Mouse (Mus musculus): Measurements from ENCODE around the gene Polr1c. TPM values are rescaled to one million over a fixed set of nuclear protein-coding genes. Genes with fewer than 3 reads are reported as not detected.

Polr1c gene
- 121 and 127 TPM in 2 replicates for polyA plus RNA-seq (2014; fragmentation: Nextera tagmentation; extraction: Ambion mirVana)

DNA sequence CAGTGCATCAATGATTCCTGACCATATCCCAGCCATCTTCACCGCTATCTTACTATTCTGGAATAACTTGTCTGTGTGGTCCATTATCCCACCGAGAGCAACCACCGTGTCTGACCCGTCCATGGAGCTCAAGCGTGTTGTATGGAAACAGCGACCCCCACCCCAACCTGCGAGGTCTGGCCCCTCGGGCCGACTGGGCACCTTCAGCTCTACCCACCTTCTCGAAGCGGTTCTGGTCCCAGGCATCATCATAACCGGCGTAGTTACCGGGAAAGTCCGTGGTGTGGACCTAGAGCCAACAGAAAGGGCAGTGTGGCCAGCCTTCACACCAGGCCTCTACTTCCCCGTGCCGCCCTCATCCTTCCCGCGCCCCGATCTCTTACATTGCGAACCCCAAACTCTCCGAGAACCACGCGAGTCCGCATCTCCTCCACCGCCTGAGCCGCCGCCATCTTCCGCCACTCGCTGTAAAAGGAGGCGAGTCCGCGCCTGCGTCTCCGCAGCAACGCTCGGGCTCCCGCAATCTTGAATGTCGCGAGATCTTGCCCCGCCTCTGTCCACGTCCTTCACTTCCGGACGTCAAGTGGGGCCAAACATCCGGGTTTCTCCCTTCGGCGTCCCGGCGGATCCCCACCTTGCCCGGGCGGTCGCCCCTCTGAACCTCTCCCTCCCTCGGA is at the start of gene Polr1c, which contains the start of gene Yipf3:
TSS of gene Polr1c (minus strand) at position 543 of the 677 bp plus-strand sequence.
TSS of gene Yipf3 (plus strand) at position 569 of the 677 bp plus-strand sequence.
- H3K27me3 ChIP-seq (ENCODE audit: control insufficient read depth, insufficient read depth, low read length) = no peaks in the 10 kb centered on the region
- peak within 1 kb of the TSS; percentile 89 for H3K4me3 ChIP-seq (ENCODE audit: low read depth, low read length)
- no peaks in the 10 kb centered on the region; the same call in none of the 2 replicates for H3K4me1 ChIP-seq (ENCODE audit: control insufficient read depth, insufficient read depth, low read length)
- peak within 1 kb of the TSS; percentile 85 for H3K4me2 ChIP-seq (ENCODE audit: low read depth, low read length)
- DNase-seq (ENCODE audit: low spot score) (peak; percentile 98), ATAC-seq (replicated peaks; ENCODE audit: insufficient number of reproducible peaks, low FRiP score, low TSS enrichment, low read depth) (peak; percentile 81)
- H3K36me3 ChIP-seq (replicated peaks; ENCODE audit: control insufficient read depth, insufficient read depth, low read depth, low read length) = peaks cover 32% of the 10 kb centered on the region
- no peaks in the 10 kb centered on the region for H3K9me3 ChIP-seq (replicated peaks; ENCODE audit: control insufficient read depth, low read length)
- WGBS = 0% methylated on average over 53 of the region's 53 CpGs
- H3K27ac ChIP-seq (replicated peaks; ENCODE audit: low read depth, low read length) = no peak within 1 kb of the TSS
- H3K9ac ChIP-seq (replicated peaks; ENCODE audit: low read length) = peak within 1 kb of the TSS; percentile 85

DNA sequence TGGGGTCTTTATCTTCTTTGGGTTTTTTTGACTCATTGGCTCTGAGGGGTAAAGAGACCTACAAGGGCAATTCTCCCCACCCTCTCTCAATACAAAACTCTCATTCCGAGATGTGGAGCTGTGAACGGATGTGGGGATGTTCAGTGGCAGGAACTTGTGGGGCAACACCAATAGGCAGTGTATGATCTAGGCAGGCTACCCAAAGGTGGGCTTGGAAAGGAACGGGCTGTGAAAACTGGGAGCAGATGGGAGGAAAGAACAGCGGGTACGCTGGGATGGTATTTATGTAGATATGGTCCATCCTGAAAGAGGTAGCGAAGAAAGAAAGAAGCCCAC is 49.1 kb upstream of the Polr1c start:
- H3K4me1 ChIP-seq (ENCODE audit: control insufficient read depth, insufficient read depth, low read length) = peaks cover 9% of the 10 kb centered on the region; the same call in 1 of the 2 replicates
- no peak overlapping the region for H3K27ac ChIP-seq (replicated peaks; ENCODE audit: low read depth, low read length)
- no peaks in the 10 kb centered on the region for H3K9me3 ChIP-seq (replicated peaks; ENCODE audit: control insufficient read depth, low read length)
- H3K4me3 ChIP-seq (ENCODE audit: low read depth, low read length) = peak overlapping the region; percentile 67
- H3K9ac ChIP-seq (replicated peaks; ENCODE audit: low read length) = no peak overlapping the region; the same call in 1 of the 2 replicates
- 14% methylated on average over 6 of the region's 6 CpGs for WGBS
- DNase-seq (ENCODE audit: low spot score) (no peak), ATAC-seq (replicated peaks; ENCODE audit: insufficient number of reproducible peaks, low FRiP score, low TSS enrichment, low read depth) (no peak)
- H3K27me3 ChIP-seq (ENCODE audit: control insufficient read depth, insufficient read depth, low read length) = peaks cover 33% of the 10 kb centered on the region
- H3K36me3 ChIP-seq (replicated peaks; ENCODE audit: control insufficient read depth, insufficient read depth, low read depth, low read length) = no peaks in the 10 kb centered on the region
- H3K4me2 ChIP-seq (ENCODE audit: low read depth, low read length) = peak overlapping the region; percentile 100

DNA sequence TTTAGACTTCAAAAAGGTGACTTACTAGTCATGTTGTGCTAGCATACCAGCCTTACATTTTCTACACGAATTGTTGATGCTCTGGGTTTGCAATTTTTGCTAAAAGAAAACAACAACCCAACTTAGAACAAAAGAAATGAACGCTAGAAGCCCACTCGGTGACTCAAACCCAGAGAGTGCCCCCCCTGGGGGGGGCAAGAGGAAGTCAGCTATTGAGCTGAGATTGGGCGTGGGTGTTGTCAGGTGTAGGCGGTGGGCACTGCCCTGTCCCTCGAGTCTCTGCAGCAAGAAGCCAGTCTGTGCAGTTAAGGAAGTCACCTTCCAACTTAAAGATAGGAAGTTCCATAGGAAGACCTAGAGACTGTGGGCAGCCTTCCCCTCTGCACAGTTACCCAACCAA is 48.7 kb upstream of the Polr1c start:
- Histone ChIP-seq H3K4me1 (ENCODE audit: control insufficient read depth, insufficient read depth, low read length) (peaks cover 9% of the 10 kb centered on the region; the same call in 1 of the 2 replicates), H3K27ac (replicated peaks; ENCODE audit: low read depth, low read length) (no peak overlapping the region), H3K27me3 (ENCODE audit: control insufficient read depth, insufficient read depth, low read length) (peaks cover 33% of the 10 kb centered on the region), H3K9me3 (replicated peaks; ENCODE audit: control insufficient read depth, low read length) (no peaks in the 10 kb centered on the region), H3K4me3 (ENCODE audit: low read depth, low read length) (no peak overlapping the region), H3K9ac (replicated peaks; ENCODE audit: low read length) (no peak overlapping the region), H3K36me3 (replicated peaks; ENCODE audit: control insufficient read depth, insufficient read depth, low read depth, low read length) (no peaks in the 10 kb centered on the region), H3K4me2 (ENCODE audit: low read depth, low read length) (no peak overlapping the region)
- 42% methylated on average over 6 of the region's 6 CpGs for WGBS
- no peak for DNase-seq (ENCODE audit: low spot score)
- ATAC-seq (replicated peaks; ENCODE audit: insufficient number of reproducible peaks, low FRiP score, low TSS enrichment, low read depth) = no peak

- H3K27ac ChIP-seq (replicated peaks; ENCODE audit: low read depth, low read length) = 0 out of 2 replicates have a peak overlapping the region, but pooled peaks have one; percentile 44
- H3K4me2 ChIP-seq (ENCODE audit: low read depth, low read length) = no peak overlapping the region
- H3K4me1 ChIP-seq (ENCODE audit: control insufficient read depth, insufficient read depth, low read length) = no peaks in the 10 kb centered on the region; the same call in 1 of the 2 replicates
- no peaks in the 10 kb centered on the region for H3K36me3 ChIP-seq (replicated peaks; ENCODE audit: control insufficient read depth, insufficient read depth, low read depth, low read length)
- DNase-seq (ENCODE audit: low spot score) (peak; percentile 81), ATAC-seq (replicated peaks; ENCODE audit: insufficient number of reproducible peaks, low FRiP score, low TSS enrichment, low read depth) (0 out of 2 replicates have a peak, but pooled peaks have one; percentile 10)
- no peak overlapping the region for H3K4me3 ChIP-seq (ENCODE audit: low read depth, low read length)
- no peak overlapping the region for H3K9ac ChIP-seq (replicated peaks; ENCODE audit: low read length)
- no peaks in the 10 kb centered on the region for H3K27me3 ChIP-seq (ENCODE audit: control insufficient read depth, insufficient read depth, low read length)
- WGBS = 55% methylated on average over 11 of the region's 11 CpGs
- H3K9me3 ChIP-seq (replicated peaks; ENCODE audit: control insufficient read depth, low read length) = no peaks in the 10 kb centered on the region
Measured at GRCm38 (mm10) chr17:46287678-46288095, 39.8 kb upstream of the Polr1c start.

- no peak for ATAC-seq (replicated peaks; ENCODE audit: insufficient number of reproducible peaks, low FRiP score, low TSS enrichment, low read depth)
- H3K4me2 ChIP-seq (ENCODE audit: low read depth, low read length) = no peak overlapping the region
- no peak overlapping the region for H3K27ac ChIP-seq (replicated peaks; ENCODE audit: low read depth, low read length)
- H3K9ac ChIP-seq (replicated peaks; ENCODE audit: low read length) = no peak overlapping the region
- H3K4me3 ChIP-seq (ENCODE audit: low read depth, low read length) = no peak overlapping the region
- H3K4me1 ChIP-seq (ENCODE audit: control insufficient read depth, insufficient read depth, low read length) = no peaks in the 10 kb centered on the region; the same call in 1 of the 2 replicates
- DNase-seq (ENCODE audit: low spot score) = no peak
- H3K36me3 ChIP-seq (replicated peaks; ENCODE audit: control insufficient read depth, insufficient read depth, low read depth, low read length) = no peaks in the 10 kb centered on the region
- 74% methylated on average over 6 of the region's 6 CpGs for WGBS
- H3K9me3 ChIP-seq (replicated peaks; ENCODE audit: control insufficient read depth, low read length) = no peaks in the 10 kb centered on the region
- no peaks in the 10 kb centered on the region for H3K27me3 ChIP-seq (ENCODE audit: control insufficient read depth, insufficient read depth, low read length)
Measured at GRCm38 (mm10) chr17:46285407-46285806, 37.6 kb upstream of the Polr1c start.

DNA sequence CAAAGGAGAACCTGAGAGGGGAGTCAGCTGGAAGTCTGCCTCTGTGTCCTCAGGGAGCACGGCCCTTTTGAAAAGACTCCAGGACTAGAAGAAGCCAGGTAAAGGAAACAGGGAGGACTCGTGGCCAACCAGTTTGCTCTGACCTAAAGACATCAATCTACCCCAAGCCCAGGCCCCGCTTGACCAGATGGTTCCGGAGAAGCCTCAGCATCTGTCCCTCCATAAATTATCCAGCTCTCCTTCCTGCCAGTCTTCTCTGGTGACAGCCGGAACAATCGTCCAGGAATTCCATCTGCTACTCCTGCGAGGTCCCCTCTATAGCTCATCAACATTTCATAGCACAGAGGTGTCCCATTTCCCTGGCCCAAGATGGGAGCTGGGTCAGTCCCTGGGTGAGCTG is 36.8 kb upstream of the Polr1c start:
- H3K27ac ChIP-seq (replicated peaks; ENCODE audit: low read depth, low read length) = no peak overlapping the region
- WGBS = 62% methylated on average over 7 of the region's 7 CpGs
- H3K4me1 ChIP-seq (ENCODE audit: control insufficient read depth, insufficient read depth, low read length) = no peaks in the 10 kb centered on the region; the same call in 1 of the 2 replicates
- no peaks in the 10 kb centered on the region for H3K36me3 ChIP-seq (replicated peaks; ENCODE audit: control insufficient read depth, insufficient read depth, low read depth, low read length)
- no peak overlapping the region for H3K4me3 ChIP-seq (ENCODE audit: low read depth, low read length)
- no peaks in the 10 kb centered on the region for H3K9me3 ChIP-seq (replicated peaks; ENCODE audit: control insufficient read depth, low read length)
- H3K9ac ChIP-seq (replicated peaks; ENCODE audit: low read length) = no peak overlapping the region
- no peaks in the 10 kb centered on the region for H3K27me3 ChIP-seq (ENCODE audit: control insufficient read depth, insufficient read depth, low read length)
- DNase-seq (ENCODE audit: low spot score) (no peak), ATAC-seq (replicated peaks; ENCODE audit: insufficient number of reproducible peaks, low FRiP score, low TSS enrichment, low read depth) (no peak)
- no peak overlapping the region for H3K4me2 ChIP-seq (ENCODE audit: low read depth, low read length)

DNA sequence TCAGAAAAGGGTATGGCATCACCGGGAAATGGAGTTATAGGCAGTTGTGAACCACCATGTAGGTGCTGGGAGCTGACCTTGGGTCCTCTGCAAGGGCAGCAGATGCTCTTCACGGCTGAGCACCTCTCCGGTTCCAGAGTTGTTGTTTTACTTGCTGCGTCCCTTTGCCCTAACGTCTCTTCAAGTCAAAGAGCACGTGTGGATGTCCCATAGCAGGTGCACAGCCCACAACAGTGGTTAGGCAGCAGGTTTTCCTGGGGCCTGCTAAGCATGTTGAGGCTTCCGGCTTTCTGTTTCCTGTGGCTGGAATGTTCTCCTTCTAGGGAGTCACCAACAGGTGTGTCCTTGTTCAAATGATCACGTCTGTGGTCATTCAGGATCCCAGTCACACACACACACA is 36.1 kb upstream of the Polr1c start:
- no peak for ATAC-seq (replicated peaks; ENCODE audit: insufficient number of reproducible peaks, low FRiP score, low TSS enrichment, low read depth)
- 88% methylated on average over 8 of the region's 8 CpGs for WGBS

DNA sequence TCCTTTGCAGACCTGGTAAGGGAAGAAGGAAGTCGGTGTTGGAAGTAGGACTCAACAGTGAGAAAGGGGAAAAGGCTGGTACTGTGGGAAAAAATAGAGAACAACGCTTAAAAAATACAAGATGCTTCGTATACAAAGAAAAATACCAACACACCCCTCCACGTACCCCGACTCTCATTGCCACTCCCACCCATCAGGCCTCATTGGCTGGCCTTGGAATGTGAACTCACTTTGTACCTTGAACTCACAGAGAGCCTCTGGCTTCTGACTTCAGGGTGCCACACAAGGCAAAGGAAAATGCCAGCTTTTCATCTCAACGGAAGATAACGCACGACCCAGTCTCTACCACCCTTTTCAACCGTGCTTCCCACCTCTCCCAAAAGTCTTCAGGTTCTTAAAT is 35.3 kb upstream of the Polr1c start:
- Histone ChIP-seq H3K36me3 (replicated peaks; ENCODE audit: control insufficient read depth, insufficient read depth, low read depth, low read length) (no peaks in the 10 kb centered on the region), H3K4me1 (ENCODE audit: control insufficient read depth, insufficient read depth, low read length) (no peaks in the 10 kb centered on the region; the same call in 1 of the 2 replicates), H3K4me3 (ENCODE audit: low read depth, low read length) (peak overlapping the region; percentile 59), H3K27me3 (ENCODE audit: control insufficient read depth, insufficient read depth, low read length) (no peaks in the 10 kb centered on the region), H3K4me2 (ENCODE audit: low read depth, low read length) (peak overlapping the region; percentile 73), H3K27ac (replicated peaks; ENCODE audit: low read depth, low read length) (no peak overlapping the region; the same call in 1 of the 2 replicates), H3K9me3 (replicated peaks; ENCODE audit: control insufficient read depth, low read length) (no peaks in the 10 kb centered on the region), H3K9ac (replicated peaks; ENCODE audit: low read length) (no peak overlapping the region)
- WGBS = 21% methylated on average over 9 of the region's 9 CpGs
- DNase-seq (ENCODE audit: low spot score) (no peak), ATAC-seq (replicated peaks; ENCODE audit: insufficient number of reproducible peaks, low FRiP score, low TSS enrichment, low read depth) (no peak)

More for the DNA sequence above, 36.1 kb upstream of the Polr1c start:
- no peak overlapping the region for H3K4me3 ChIP-seq (ENCODE audit: low read depth, low read length)
- no peaks in the 10 kb centered on the region for H3K9me3 ChIP-seq (replicated peaks; ENCODE audit: control insufficient read depth, low read length)
- H3K27me3 ChIP-seq (ENCODE audit: control insufficient read depth, insufficient read depth, low read length) = no peaks in the 10 kb centered on the region
- no peaks in the 10 kb centered on the region; the same call in 1 of the 2 replicates for H3K4me1 ChIP-seq (ENCODE audit: control insufficient read depth, insufficient read depth, low read length)
- no peak overlapping the region for H3K9ac ChIP-seq (replicated peaks; ENCODE audit: low read length)
- H3K4me2 ChIP-seq (ENCODE audit: low read depth, low read length) = no peak overlapping the region
- H3K27ac ChIP-seq (replicated peaks; ENCODE audit: low read depth, low read length) = no peak overlapping the region
- no peaks in the 10 kb centered on the region for H3K36me3 ChIP-seq (replicated peaks; ENCODE audit: control insufficient read depth, insufficient read depth, low read depth, low read length)
- DNase-seq (ENCODE audit: low spot score) = no peak

Data from embryonic facial prominence, embryonic 11.5 days (tissue).